Mouse (Mus musculus): ENCODE data around the gene Sulf2.
A peak's percentile ranks its signal among the peaks of the same experiment; 100 is the strongest.

The Sulf2 gene

DNA sequence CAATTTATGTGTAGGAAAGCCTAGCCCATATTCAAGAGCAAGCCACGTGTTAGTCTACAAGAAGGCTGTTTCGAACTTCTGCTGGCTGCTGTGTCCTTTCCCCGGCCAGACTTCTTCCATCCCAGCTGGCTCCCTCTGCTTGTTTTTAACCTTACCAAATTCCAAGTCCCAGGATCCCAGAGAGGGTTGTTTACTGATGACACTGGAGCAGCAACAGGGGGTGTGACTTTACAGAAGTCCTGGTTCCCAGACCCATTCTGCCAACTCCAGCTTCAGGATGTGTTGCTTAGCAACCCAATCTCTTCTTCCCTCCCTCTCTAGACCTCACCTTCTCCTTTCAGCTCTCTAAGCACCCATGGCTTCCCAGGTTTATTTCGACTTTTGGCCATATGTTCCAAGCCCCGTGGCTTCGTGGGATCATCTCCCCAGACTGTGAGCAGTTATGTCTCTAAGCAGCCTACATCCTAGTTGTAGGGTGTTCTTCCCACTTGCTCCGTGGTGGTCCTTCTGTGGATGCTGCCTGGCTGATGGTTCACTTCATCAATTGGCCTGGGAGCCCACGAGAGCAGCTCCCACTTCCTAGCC lies 20.2 kb upstream of the Sulf2 start:
- no peak for DNase-seq (ENCODE audit: extremely low spot score, low read depth, low spot score)

DNA sequence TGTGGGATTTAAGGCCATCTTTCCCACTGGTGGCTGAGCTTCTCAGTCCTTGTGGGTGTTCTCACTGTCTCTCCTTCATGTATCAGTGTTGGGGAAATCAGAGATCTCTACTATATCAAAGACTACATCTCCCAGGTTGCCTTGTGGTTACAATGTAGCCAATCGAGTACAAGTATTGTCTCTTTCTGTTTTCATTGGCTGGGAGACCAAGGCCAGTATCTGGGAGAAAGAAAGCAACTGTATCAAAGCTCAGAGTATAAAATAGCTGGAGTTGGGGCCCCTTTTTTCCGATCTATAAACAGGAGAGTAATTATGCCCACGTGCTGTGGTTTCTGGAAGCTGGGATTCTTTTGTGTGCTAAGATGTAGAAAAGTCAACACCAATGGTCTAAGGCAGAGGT lies 19.7 kb upstream of the Sulf2 start:
- no peak for DNase-seq (ENCODE audit: extremely low spot score, low read depth, low spot score)

- no peak for DNase-seq (ENCODE audit: extremely low spot score, low read depth, low spot score)
These were observed 17.7 kb upstream of the Sulf2 start for GRCm38 (mm10) chr2:166173169-166173568.

DNA sequence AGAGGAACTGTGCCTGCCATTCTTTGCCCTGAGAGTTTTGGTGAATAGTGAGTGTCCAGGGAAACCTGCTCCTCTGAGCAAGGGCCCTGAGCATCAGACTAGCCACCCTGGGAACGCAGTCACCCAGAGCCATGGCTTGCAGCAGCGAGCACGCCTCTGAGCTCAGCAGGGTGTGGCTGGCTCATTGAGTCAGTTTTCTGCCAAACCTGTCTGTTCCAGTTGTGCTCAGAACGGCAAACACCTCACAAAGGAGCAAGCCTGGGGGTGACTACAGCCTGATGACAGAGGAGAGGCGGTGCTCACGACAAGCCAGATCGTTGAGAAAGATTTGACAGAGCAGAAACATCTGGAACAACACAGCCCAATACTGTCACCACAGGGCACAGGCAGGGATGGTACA lies 14.7 kb upstream of the Sulf2 start:
- no peak for DNase-seq (ENCODE audit: extremely low spot score, low read depth, low spot score)

DNA sequence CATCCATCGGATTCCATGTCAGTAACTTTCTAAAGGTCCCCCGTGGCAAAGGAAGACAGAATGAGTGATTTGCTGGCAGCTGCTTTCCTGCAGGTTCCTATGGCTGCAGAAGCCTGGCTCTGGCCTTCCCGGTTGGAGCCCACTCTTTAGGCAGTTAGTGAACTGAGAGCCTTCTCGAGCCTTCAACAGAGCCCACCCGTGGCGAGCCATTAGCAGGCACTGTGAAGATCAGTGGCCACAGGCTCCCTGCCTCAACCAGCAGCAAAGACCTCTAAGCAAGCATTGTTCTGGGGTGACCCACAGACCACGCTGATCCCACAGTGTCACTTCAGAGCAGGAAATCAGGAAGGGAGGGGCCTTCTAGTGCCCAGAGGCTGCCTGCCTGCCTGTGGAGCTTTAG lies 13.4 kb upstream of the Sulf2 start:
- DNase-seq (ENCODE audit: extremely low spot score, low read depth, low spot score) = no peak

- DNase-seq (ENCODE audit: extremely low spot score, low read depth, low spot score) = no peak
These were observed 11.9 kb upstream of the Sulf2 start for GRCm38 (mm10) chr2:166167387-166167786.

- no peak for DNase-seq (ENCODE audit: extremely low spot score, low read depth, low spot score)
These were observed 9.9 kb upstream of the Sulf2 start for GRCm38 (mm10) chr2:166165396-166165795.

- DNase-seq (ENCODE audit: extremely low spot score, low read depth, low spot score) = no peak
These were observed 9.1 kb upstream of the Sulf2 start for GRCm38 (mm10) chr2:166164601-166165000.

DNA sequence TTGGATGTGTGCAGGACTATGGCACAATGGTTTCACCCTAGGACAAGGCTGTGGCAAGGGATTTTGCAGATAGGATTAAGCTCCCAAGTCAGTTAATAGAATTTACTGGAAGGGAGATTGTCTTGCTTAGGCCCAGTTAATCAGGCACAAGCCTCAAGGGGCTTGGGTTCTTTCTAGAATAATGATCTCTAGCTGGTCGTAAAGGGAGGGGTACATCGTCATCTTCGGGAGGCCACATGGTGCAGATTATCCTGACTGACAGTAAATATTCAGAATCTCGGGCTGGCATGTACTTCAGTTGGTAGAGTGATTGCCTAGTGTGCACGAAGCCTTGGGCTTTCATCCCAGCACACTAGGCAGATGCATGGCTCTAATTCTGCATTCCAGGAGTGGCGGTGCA lies 8.5 kb upstream of the Sulf2 start:
- no peak for DNase-seq (ENCODE audit: extremely low spot score, low read depth, low spot score)

DNA sequence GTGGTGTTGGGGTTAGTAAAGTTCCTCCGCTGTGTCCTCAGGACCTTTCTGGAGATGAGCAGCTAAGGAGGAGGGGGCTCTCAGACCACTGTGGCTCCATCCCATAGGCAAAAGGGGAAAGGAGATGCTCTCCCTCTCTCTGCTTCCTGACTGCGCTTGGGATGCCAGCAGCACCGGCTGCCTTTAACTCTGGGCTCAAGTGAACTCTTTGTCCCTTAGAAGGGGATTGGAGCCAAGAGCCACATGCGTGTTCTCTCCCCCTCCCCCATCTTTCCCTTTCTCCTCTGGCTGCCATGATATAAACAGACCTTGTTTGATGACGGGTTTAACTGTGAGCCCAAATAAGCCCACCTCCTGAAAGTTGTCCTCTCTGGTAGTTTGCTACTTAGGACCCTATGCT lies 7.8 kb upstream of the Sulf2 start:
- DNase-seq (ENCODE audit: extremely low spot score, low read depth, low spot score) = no peak

GRCm38 (mm10) chr2:166162160-166162559 lies 6.7 kb upstream of the Sulf2 start:
- DNase-seq (ENCODE audit: extremely low spot score, low read depth, low spot score) = no peak

GRCm38 (mm10) chr2:166159276-166159675 lies 3.8 kb upstream of the Sulf2 start:
- no peak for DNase-seq (ENCODE audit: extremely low spot score, low read depth, low spot score)

DNA sequence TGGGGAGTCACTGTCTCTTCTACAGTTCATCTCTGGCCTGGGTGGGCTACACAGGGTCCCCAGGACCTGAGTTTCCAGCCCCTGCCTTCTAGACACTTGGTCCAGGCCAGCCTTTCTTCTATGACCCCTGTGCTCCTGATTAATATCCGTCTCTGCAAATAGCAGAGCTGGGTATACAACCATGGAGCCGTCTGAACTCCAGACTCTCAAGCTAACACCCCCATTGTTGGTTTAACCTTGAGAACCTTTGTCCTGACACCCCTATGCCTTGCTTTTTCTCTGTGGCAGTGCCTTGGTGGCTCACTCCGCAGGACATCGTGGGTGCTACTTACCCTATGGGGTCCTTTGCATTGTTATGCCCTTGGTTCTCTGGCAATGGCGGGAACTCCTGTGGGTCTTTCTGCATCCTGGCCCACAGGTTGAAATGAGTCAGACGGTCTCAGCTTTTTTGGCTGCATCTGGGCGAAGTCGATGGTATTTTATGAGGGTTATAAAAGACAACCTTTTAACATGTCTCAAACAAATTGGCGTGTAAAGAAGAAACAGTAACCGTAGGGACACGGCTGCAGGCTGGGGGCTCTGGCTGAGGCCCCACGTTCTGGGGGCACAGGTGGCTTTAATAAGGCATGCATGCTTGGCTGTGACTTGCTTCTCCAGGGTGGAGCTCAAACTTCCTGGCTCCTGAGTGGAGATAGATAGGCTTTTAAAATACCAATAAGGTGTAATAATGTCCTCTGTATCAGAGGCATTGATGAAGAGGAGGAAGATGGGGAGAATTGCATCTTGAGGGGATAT lies 2.5 kb upstream of the Sulf2 start:
- DNase-seq (ENCODE audit: extremely low spot score, low read depth, low spot score) = peak; percentile 70

GRCm38 (mm10) chr2:166157144-166157543 lies 1.7 kb upstream of the Sulf2 start:
- no peak for DNase-seq (ENCODE audit: extremely low spot score, low read depth, low spot score)

DNA sequence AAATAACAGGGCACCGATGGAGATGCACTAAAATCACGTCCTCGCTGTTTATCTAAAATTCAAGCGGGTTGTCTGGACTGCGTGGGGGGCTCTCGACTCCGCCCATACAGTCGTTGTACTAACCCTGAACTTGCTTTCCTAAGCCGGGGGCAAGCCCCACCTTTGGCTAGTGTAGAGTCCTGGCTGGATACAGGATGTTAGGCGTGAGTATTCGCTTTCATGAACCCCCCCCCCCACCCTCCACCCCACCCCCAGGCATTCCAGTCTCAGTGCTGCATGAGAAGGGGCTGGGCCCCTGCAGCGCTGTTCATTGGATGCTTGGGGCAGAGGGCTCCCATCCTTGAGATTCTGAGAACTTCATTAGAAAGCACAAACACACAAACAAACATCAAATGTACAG lies 659 bp upstream of the Sulf2 start:
- no peak for DNase-seq (ENCODE audit: extremely low spot score, low read depth, low spot score)

- no peak for DNase-seq (ENCODE audit: extremely low spot score, low read depth, low spot score)
These were observed 562 bp downstream of the Sulf2 start for GRCm38 (mm10) chr2:166154749-166155453.

DNA sequence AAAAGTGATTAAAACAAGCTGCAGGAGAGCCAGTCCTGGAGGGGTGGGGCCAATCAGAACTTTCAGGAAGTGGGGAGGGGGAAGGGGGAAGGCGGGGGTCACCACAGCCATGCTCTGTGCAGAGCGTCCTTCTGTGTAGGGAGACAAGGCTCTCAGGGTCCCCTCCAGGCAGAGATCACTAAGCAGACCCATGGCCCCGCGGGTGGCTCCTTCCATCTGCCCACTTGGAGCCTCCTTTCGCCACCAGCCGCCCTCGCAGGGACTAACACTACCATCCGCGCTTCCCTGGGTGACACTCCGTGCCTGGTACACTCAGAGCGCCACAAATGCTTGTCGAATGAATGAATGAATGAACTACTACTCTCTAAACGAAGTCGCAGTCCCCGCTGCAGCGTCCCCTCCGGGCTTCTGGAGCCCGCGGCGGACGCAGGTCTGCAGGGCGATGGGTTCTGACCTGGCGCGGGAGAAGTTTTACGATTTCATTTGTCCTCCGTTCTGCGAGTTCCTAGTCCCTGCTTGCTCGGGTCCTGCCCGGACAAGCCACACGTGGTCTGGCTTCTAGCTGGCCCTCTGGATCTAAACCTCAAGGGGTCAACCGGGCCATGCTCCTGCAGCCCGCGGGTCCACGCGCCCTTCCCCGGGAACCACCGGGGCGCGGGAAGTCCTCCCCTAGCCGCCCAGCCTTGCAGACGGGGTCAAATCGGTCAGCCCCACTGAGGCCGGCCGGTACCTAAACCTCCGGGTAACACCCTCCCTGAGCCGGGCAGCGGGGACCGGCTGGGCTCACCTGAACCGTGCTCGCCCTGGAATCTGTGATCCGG lies 1.4 kb downstream of the Sulf2 start:
- DNase-seq (ENCODE audit: extremely low spot score, low read depth, low spot score) = no peak

DNA sequence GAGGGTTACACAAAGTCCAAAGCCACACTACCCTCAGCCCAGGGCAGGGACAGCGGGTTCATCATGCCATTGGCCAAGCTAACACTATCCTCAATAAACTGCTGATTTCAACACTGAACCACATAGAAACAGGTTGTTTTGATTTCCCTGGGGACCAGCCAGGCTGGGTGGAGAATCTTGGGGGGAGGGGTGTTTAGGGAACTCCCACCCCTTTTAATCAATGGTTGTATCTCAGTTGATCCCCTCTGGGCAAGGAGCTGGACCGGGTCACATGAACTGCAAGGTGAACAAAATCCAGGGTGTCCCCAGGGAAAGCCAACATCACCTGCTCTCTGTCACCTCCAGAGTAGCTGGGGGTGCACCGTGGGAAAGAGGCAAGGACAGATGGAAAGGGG lies 2.1 kb downstream of the Sulf2 start:
- peak; percentile 39 for DNase-seq (ENCODE audit: extremely low spot score, low read depth, low spot score)

- DNase-seq (ENCODE audit: extremely low spot score, low read depth, low spot score) = no peak
These were observed 2.6 kb downstream of the Sulf2 start for GRCm38 (mm10) chr2:166152734-166153398.

- no peak for DNase-seq (ENCODE audit: extremely low spot score, low read depth, low spot score)
These were observed 3.7 kb downstream of the Sulf2 start for GRCm38 (mm10) chr2:166151510-166152473.

Data from hindlimb bud, embryonic 11.5 days (tissue).